Mouse (Mus musculus): ENCODE measurements around the gene Wwox.
"Not testable (repeated sequence)": the region's sequence is repeated elsewhere in the genome, so short reads cannot be mapped to it uniquely, and the experiment has no call there.

Wwox gene

GRCm38 (mm10) chr8:114814769-114815736 is 375.6 kb downstream of the Wwox start:
- peak; percentile 20 to 21 for DNase-seq

- DNase-seq = peak; percentile 36 to 37
Measured at GRCm38 (mm10) chr8:114816343-114816742, 376.9 kb downstream of the Wwox start.

GRCm38 (mm10) chr8:114816949-114817348 is 377.5 kb downstream of the Wwox start:
- DNase-seq = no peak

GRCm38 (mm10) chr8:114821543-114821942 is 382.1 kb downstream of the Wwox start:
- no peak for DNase-seq

GRCm38 (mm10) chr8:114825460-114825859 is 386.0 kb downstream of the Wwox start:
- no peak for DNase-seq

- DNase-seq = no peak
Measured at GRCm38 (mm10) chr8:114826991-114827390, 387.5 kb downstream of the Wwox start.

- DNase-seq = not testable (repeated sequence)
Measured at GRCm38 (mm10) chr8:114827810-114828209, 388.4 kb downstream of the Wwox start.

- no peak for DNase-seq
Measured at GRCm38 (mm10) chr8:114831595-114831994, 392.1 kb downstream of the Wwox start.

GRCm38 (mm10) chr8:114832251-114832774 is 392.9 kb downstream of the Wwox start:
- no peak for DNase-seq

- no peak for DNase-seq
Measured at GRCm38 (mm10) chr8:114834730-114835129, 395.3 kb downstream of the Wwox start.

GRCm38 (mm10) chr8:114839998-114840397 is 400.5 kb downstream of the Wwox start:
- no peak for DNase-seq

GRCm38 (mm10) chr8:114847666-114848065 is 408.2 kb downstream of the Wwox start:
- DNase-seq = no peak

GRCm38 (mm10) chr8:114849461-114849860 is 410.0 kb downstream of the Wwox start:
- no peak for DNase-seq

GRCm38 (mm10) chr8:114850014-114850870 is 410.8 kb downstream of the Wwox start:
- no peak for DNase-seq

- no peak for DNase-seq
Measured at GRCm38 (mm10) chr8:114853765-114854164, 414.3 kb downstream of the Wwox start.

GRCm38 (mm10) chr8:114855833-114856232 is 416.4 kb downstream of the Wwox start:
- DNase-seq = no peak

GRCm38 (mm10) chr8:114865911-114866310 is 426.5 kb downstream of the Wwox start:
- no peak for DNase-seq

- no peak for DNase-seq
Measured at GRCm38 (mm10) chr8:114869321-114869720, 429.9 kb downstream of the Wwox start.

GRCm38 (mm10) chr8:114870410-114870809 is 431.0 kb downstream of the Wwox start:
- no peak for DNase-seq

- no peak for DNase-seq
Measured at GRCm38 (mm10) chr8:114872491-114872890, 433.0 kb downstream of the Wwox start.

- no peak for DNase-seq
Measured at GRCm38 (mm10) chr8:114875161-114875560, 435.7 kb downstream of the Wwox start.

- DNase-seq = no peak
Measured at GRCm38 (mm10) chr8:114876161-114876611, 436.7 kb downstream of the Wwox start.

GRCm38 (mm10) chr8:114876696-114877206 is 437.3 kb downstream of the Wwox start:
- no peak for DNase-seq

All from spleen, adult 18-20 months (tissue).